Mouse (Mus musculus): ENCODE measurements around the gene Ctnna3. TPM values are rescaled to one million over a fixed set of nuclear protein-coding genes. Genes with fewer than 3 reads are reported as not detected.
"Not testable (repeated sequence)": the region's sequence is repeated elsewhere in the genome, so short reads cannot be mapped to it uniquely, and the experiment has no call there.

The Ctnna3 gene
- polyA plus RNA-seq, 1 experiment from 2014 or later, result 1.2 TPM

DNA sequence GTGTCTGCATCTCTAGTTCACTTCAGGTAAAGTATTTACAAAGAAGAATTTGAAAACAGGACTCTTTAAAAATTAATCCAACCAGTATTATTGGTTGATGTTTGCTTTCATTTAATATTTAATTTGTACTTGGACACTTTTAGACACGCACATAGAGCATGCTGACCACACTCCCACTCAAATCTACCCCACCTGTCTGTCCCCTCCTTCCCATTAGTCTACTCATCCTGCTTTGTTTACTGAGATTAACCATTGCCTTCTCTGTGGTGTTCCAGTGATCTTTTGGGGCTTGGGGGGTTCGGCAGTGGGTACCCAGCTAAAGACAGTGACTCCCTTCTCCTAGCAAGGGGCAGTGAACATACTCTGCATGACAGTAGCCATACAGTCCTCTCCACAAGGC, 1446.6 kb downstream of the Ctnna3 start:
- Histone ChIP-seq H3K36me3 (no peaks in the 10 kb centered on the region), H3K27me3 (no peaks in the 10 kb centered on the region), H3K4me1 (replicated peaks) (no peaks in the 10 kb centered on the region), H3K9ac (no peak overlapping the region), H3K9me3 (no peaks in the 10 kb centered on the region), H3K4me3 (no peak overlapping the region), H3K27ac (no peak overlapping the region), H3K4me2 (no peak overlapping the region)
- 85% methylated on average over 2 of the region's 2 CpGs for WGBS
- ATAC-seq (ENCODE audit: low FRiP score), result no peak

- WGBS, result 69% methylated on average over 3 of the region's 3 CpGs
- H3K36me3 ChIP-seq, result no peaks in the 10 kb centered on the region
- no peak overlapping the region for H3K9ac ChIP-seq
- no peak for ATAC-seq (ENCODE audit: low FRiP score)
- no peaks in the 10 kb centered on the region for H3K27me3 ChIP-seq
- H3K4me3 ChIP-seq, result no peak overlapping the region
- no peak overlapping the region for H3K27ac ChIP-seq
- no peaks in the 10 kb centered on the region for H3K4me1 ChIP-seq (replicated peaks)
- no peaks in the 10 kb centered on the region for H3K9me3 ChIP-seq
- no peak overlapping the region for H3K4me2 ChIP-seq
These were observed 1450.0 kb downstream of the Ctnna3 start for GRCm38 (mm10) chr10:64879860-64880259.

- Histone ChIP-seq H3K27ac (no peak overlapping the region), H3K9ac (no peak overlapping the region), H3K9me3 (no peaks in the 10 kb centered on the region), H3K36me3 (no peaks in the 10 kb centered on the region), H3K4me3 (no peak overlapping the region), H3K4me2 (no peak overlapping the region), H3K27me3 (no peaks in the 10 kb centered on the region), H3K4me1 (replicated peaks) (no peaks in the 10 kb centered on the region)
- ATAC-seq (ENCODE audit: low FRiP score), result no peak
- WGBS, result 84% methylated on average over 9 of the region's 9 CpGs
These were observed 1457.0 kb downstream of the Ctnna3 start for GRCm38 (mm10) chr10:64886946-64887345.

GRCm38 (mm10) chr10:64892458-64892857, 1462.6 kb downstream of the Ctnna3 start:
- H3K9ac ChIP-seq, result no peak overlapping the region
- H3K4me3 ChIP-seq, result no peak overlapping the region
- no peaks in the 10 kb centered on the region for H3K9me3 ChIP-seq
- no peak overlapping the region for H3K27ac ChIP-seq
- no peaks in the 10 kb centered on the region for H3K27me3 ChIP-seq
- H3K4me1 ChIP-seq (replicated peaks), result no peaks in the 10 kb centered on the region
- H3K4me2 ChIP-seq, result no peak overlapping the region
- ATAC-seq (ENCODE audit: low FRiP score), result no peak
- H3K36me3 ChIP-seq, result no peaks in the 10 kb centered on the region

DNA sequence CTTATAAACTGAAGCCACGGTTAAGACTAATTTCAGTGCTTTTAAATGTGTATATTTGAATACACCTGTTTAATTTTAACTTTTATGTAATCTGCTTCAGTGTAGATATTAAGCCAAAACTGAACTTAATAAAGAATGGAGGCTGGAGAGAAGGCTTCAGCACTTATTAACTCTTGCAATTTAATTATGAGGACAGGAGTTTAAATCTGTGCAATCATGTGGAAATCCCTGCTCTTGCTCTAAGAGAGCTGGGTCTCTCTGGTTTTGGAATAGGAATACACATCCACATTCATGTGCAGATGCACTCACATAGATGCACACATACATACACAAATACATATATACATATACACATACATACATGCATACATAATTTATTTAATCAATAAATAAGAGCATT, 1468.8 kb downstream of the Ctnna3 start:
- Histone ChIP-seq H3K4me1 (replicated peaks) (no peaks in the 10 kb centered on the region), H3K9me3 (no peaks in the 10 kb centered on the region), H3K4me2 (no peak overlapping the region), H3K36me3 (no peaks in the 10 kb centered on the region), H3K27ac (no peak overlapping the region), H3K4me3 (no peak overlapping the region), H3K27me3 (no peaks in the 10 kb centered on the region), H3K9ac (no peak overlapping the region)
- 91% methylated on average over 1 of the region's 1 CpGs for WGBS
- no peak for ATAC-seq (ENCODE audit: low FRiP score)

GRCm38 (mm10) chr10:64901726-64902125, 1471.8 kb downstream of the Ctnna3 start:
- H3K36me3 ChIP-seq, result no peaks in the 10 kb centered on the region
- no peak overlapping the region for H3K4me2 ChIP-seq
- H3K4me3 ChIP-seq, result no peak overlapping the region
- H3K27ac ChIP-seq, result no peak overlapping the region
- no peak for ATAC-seq (ENCODE audit: low FRiP score)
- WGBS, result 83% methylated on average over 3 of the region's 3 CpGs
- H3K27me3 ChIP-seq, result no peaks in the 10 kb centered on the region
- H3K9ac ChIP-seq, result no peak overlapping the region
- H3K4me1 ChIP-seq (replicated peaks), result no peaks in the 10 kb centered on the region
- no peaks in the 10 kb centered on the region for H3K9me3 ChIP-seq

DNA sequence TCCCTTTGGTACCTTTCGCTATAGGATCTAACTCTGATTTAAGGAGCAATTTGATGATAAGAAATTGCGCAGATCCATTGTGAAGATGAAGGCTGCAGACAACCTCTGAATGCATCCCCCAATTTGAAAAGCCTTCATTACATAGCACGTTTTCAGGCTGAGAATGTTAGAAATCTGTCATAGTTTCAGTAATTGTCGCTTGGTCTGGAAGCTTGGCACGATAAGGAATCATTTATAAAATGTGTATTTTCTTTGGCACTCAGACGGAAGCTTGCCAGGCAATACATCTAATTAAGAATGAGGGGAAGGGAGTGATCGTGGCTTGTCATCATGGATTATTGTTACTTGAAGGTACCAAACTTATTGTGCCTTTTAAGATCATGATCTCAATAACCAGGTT, 1511.1 kb downstream of the Ctnna3 start:
- no peak overlapping the region for H3K4me2 ChIP-seq
- H3K27me3 ChIP-seq, result no peaks in the 10 kb centered on the region
- no peak overlapping the region for H3K27ac ChIP-seq
- no peak overlapping the region for H3K4me3 ChIP-seq
- no peaks in the 10 kb centered on the region for H3K4me1 ChIP-seq (replicated peaks)
- no peaks in the 10 kb centered on the region for H3K36me3 ChIP-seq
- no peaks in the 10 kb centered on the region for H3K9me3 ChIP-seq
- ATAC-seq (ENCODE audit: low FRiP score), result no peak
- H3K9ac ChIP-seq, result no peak overlapping the region
- 83% methylated on average over 7 of the region's 7 CpGs for WGBS

- Histone ChIP-seq H3K36me3 (no peaks in the 10 kb centered on the region), H3K27ac (no peak overlapping the region), H3K9ac (no peak overlapping the region), H3K4me3 (no peak overlapping the region), H3K4me2 (no peak overlapping the region), H3K27me3 (no peaks in the 10 kb centered on the region), H3K9me3 (no peaks in the 10 kb centered on the region), H3K4me1 (replicated peaks) (no peaks in the 10 kb centered on the region)
- ATAC-seq (ENCODE audit: low FRiP score), result no peak
These were observed 1528.5 kb downstream of the Ctnna3 start for GRCm38 (mm10) chr10:64958391-64958790.

DNA sequence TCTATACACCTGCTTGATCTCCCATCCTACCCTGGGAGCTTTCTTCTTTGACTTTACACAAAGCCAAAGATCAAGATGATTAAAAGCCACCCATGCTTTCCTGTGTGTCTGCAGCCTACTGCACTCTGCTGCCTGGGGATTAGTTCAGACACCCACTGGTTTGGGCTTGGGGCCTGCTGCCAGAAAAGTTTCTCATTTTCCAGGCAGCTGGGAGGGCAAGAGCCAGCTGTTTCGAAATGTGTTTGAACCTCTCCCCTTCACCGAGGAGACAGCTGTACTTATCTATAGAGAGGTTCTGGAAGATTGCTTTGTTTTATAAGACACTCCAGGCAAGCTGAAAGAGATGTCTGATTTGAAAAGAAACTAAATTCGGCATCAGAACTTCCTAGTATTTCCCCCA, 1563.0 kb downstream of the Ctnna3 start:
- ATAC-seq (ENCODE audit: low FRiP score), result no peak
- no peak overlapping the region for H3K27ac ChIP-seq
- 66% methylated on average over 3 of the region's 3 CpGs for WGBS
- H3K36me3 ChIP-seq, result no peaks in the 10 kb centered on the region
- H3K4me3 ChIP-seq, result no peak overlapping the region
- H3K4me1 ChIP-seq (replicated peaks), result no peaks in the 10 kb centered on the region
- no peaks in the 10 kb centered on the region for H3K27me3 ChIP-seq
- H3K9ac ChIP-seq, result no peak overlapping the region
- H3K4me2 ChIP-seq, result no peak overlapping the region
- no peaks in the 10 kb centered on the region for H3K9me3 ChIP-seq

DNA sequence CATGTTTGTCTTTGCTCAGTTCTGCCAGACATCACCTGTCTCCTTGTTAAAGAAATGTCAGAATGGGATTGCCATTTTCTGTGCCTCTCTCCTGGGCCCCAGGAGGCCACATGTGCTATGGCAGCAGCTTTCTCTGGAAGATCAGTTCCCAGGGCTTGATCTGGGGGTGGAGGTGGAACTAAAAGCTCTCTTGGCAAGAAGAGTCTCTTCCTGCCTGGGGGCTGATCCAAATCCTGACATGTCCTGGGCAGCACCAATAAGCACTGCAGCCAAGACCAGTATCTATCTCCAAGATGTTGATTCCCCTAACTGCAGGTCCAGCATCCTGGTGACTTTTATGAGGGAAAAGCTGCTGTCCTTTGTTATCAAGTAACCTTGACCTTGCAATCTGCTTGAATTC, 1583.6 kb downstream of the Ctnna3 start:
- Histone ChIP-seq H3K9ac (no peak overlapping the region), H3K4me2 (no peak overlapping the region), H3K9me3 (no peaks in the 10 kb centered on the region), H3K27ac (no peak overlapping the region), H3K36me3 (no peaks in the 10 kb centered on the region), H3K4me3 (no peak overlapping the region), H3K27me3 (no peaks in the 10 kb centered on the region), H3K4me1 (replicated peaks) (no peaks in the 10 kb centered on the region)
- no peak for ATAC-seq (ENCODE audit: low FRiP score)

DNA sequence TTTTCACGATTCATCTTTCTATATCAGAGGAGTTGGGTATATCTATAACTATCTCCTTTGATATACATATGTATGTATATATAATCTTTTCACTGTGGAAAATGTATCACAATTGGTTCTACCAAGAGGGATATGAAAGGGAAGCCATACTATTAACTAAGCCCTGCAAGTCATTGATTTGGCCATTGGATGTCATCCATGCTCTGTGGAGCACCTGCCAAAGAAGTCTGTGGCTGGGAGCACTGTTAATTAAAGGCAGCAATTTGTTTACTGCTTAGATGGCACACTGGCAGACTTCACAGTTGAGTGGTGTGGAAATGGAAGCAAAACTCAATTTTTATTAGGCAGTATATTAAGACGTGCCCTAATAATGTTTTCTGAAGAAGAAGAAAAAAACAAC, 1592.8 kb downstream of the Ctnna3 start:
- ATAC-seq (ENCODE audit: low FRiP score), result no peak
- no peak overlapping the region for H3K4me2 ChIP-seq
- WGBS, result 94% methylated on average over 2 of the region's 2 CpGs

GRCm38 (mm10) chr10:65033516-65033915, 1603.6 kb downstream of the Ctnna3 start:
- H3K36me3 ChIP-seq; H3K4me2 ChIP-seq; H3K27ac ChIP-seq; H3K27me3 ChIP-seq; ATAC-seq (ENCODE audit: low FRiP score); H3K9ac ChIP-seq; H3K4me1 ChIP-seq (replicated peaks); H3K9me3 ChIP-seq; H3K4me3 ChIP-seq: not testable (repeated sequence)
- 80% methylated on average over 1 of the region's 1 CpGs for WGBS

More for the DNA sequence above, 1592.8 kb downstream of the Ctnna3 start:
- Histone ChIP-seq H3K36me3 (no peaks in the 10 kb centered on the region), H3K27ac (no peak overlapping the region), H3K27me3 (no peaks in the 10 kb centered on the region), H3K4me1 (replicated peaks) (no peaks in the 10 kb centered on the region), H3K9me3 (no peaks in the 10 kb centered on the region), H3K4me3 (no peak overlapping the region), H3K9ac (no peak overlapping the region)

Data from hindbrain, embryonic 13.5 days (tissue).